Mouse (Mus musculus): ENCODE measurements around the gene Ak5. TPM values are rescaled to one million over a fixed set of nuclear protein-coding genes. Genes with fewer than 3 reads are reported as not detected.

The Ak5 gene
- total RNA-seq (2014; rRNA removed) (14.6 and 14.8 TPM in 2 replicates), polyA plus RNA-seq (2015; fragmentation: Nextera tagmentation; extraction: Ambion mirVana) (18.0 and 27.2 TPM in 2 replicates)

- Histone ChIP-seq H3K27ac (ENCODE audit: low read depth, low read length) (no peak within 1 kb of the TSS), H3K27me3 (ENCODE audit: insufficient read depth, low read length) (no peaks in the 10 kb centered on the region), H3K4me2 (ENCODE audit: low read depth) (peak within 1 kb of the TSS; percentile 97), H3K9ac (peak within 1 kb of the TSS; percentile 61), H3K4me3 (ENCODE audit: low read depth, low read length) (peak within 1 kb of the TSS; percentile 58), H3K36me3 (ENCODE audit: insufficient read depth) (no peaks in the 10 kb centered on the region), H3K4me1 (ENCODE audit: insufficient read depth) (no peaks in the 10 kb centered on the region), H3K9me3 (ENCODE audit: low read length) (no peaks in the 10 kb centered on the region)
- DNase-seq: no peak
- ATAC-seq: no peak
- TF ChIP-seq CTCF (IDR thresholded peaks at IDR 0.05; ENCODE audit: low read depth): no peak
- 5% methylated on average over 5 of the region's 5 CpGs for WGBS
Measured at GRCm38 (mm10) chr3:152668239-152668638, at the start of gene Ak5. Gene Ak5, minus strand, starts transcription at chr3:152668360.

DNA sequence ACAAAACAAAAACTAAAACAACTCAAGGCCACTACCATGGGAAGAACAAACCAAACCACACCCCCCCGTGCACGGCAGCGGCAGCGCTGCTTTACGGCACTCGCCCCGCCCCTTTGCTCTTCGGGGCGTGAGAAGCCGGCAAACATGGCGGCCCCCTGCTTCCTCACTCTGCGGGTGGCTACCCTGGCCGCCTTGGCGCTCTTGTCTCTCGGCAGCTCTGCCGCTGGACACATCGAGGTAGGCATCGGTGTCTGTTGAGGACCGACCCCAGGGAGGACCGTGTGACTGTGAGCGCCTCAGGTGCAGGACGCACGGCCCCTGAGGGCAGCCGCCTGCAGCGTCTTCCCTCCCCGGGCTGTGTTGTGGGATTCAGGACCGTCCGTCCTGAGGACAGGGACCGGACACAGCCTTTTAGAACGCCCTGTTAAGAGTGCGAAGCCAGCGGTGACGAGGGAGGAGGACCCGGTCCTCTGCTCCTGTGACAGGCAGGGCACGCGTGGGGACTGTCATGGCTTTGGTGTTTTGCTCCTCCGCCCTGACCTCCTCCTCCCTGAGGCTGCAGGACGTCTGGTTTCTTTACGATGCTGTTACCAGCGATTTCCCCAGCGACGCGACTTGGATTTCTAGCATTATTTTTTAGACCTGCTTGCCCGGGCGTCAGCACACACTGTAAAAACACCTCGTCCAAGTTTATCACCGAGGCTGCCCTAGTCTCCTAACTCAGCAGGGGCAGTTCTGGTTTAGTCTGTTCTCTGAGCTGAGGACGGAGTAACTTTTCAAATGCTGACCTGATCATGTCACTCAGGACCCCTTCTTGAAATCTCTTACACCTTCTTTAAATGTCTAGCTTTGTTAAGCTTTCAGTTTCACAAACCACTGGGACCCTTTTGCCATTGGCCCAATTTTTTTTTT, 46.1 kb upstream of the Ak5 start, which contains the start of gene Pigk:
Pigk (plus strand) TSS at position 110 of the 912 bp plus-strand sequence.
- H3K27me3 ChIP-seq (ENCODE audit: insufficient read depth, low read length): no peaks in the 10 kb centered on the region
- H3K4me3 ChIP-seq (ENCODE audit: low read depth, low read length): peak within 1 kb of the TSS; percentile 97
- 2% methylated on average over 48 of the region's 48 CpGs for WGBS
- H3K4me2 ChIP-seq (ENCODE audit: low read depth): peak within 1 kb of the TSS; percentile 80
- TF ChIP-seq CTCF (IDR thresholded peaks at IDR 0.05; ENCODE audit: low read depth): no peak
- no peaks in the 10 kb centered on the region for H3K36me3 ChIP-seq (ENCODE audit: insufficient read depth)
- peak within 1 kb of the TSS; percentile 90 for H3K9ac ChIP-seq
- H3K27ac ChIP-seq (ENCODE audit: low read depth, low read length): peak within 1 kb of the TSS; percentile 50
- peak; percentile 93 for DNase-seq
- H3K4me1 ChIP-seq (ENCODE audit: insufficient read depth): peaks cover 6% of the 10 kb centered on the region; the same call in 1 of the 2 replicates
- peak; percentile 95 for ATAC-seq
- no peaks in the 10 kb centered on the region for H3K9me3 ChIP-seq (ENCODE audit: low read length)

- TF ChIP-seq CTCF (IDR thresholded peaks at IDR 0.05; ENCODE audit: low read depth): no peak
- 81% methylated on average over 4 of the region's 4 CpGs for WGBS
- H3K9me3 ChIP-seq (ENCODE audit: low read length): no peaks in the 10 kb centered on the region
- H3K4me1 ChIP-seq (ENCODE audit: insufficient read depth): peaks cover 6% of the 10 kb centered on the region; the same call in 1 of the 2 replicates
- no peak overlapping the region for H3K4me2 ChIP-seq (ENCODE audit: low read depth)
- no peak overlapping the region for H3K9ac ChIP-seq
- no peak overlapping the region for H3K4me3 ChIP-seq (ENCODE audit: low read depth, low read length)
- H3K36me3 ChIP-seq (ENCODE audit: insufficient read depth): no peaks in the 10 kb centered on the region
- ATAC-seq: no peak
- DNase-seq: no peak
- no peak overlapping the region for H3K27ac ChIP-seq (ENCODE audit: low read depth, low read length)
- H3K27me3 ChIP-seq (ENCODE audit: insufficient read depth, low read length): no peaks in the 10 kb centered on the region
Measured at GRCm38 (mm10) chr3:152712957-152713356, 44.8 kb upstream of the Ak5 start.

GRCm38 (mm10) chr3:152709936-152710335, 41.8 kb upstream of the Ak5 start:
- Histone ChIP-seq H3K27me3 (ENCODE audit: insufficient read depth, low read length) (no peaks in the 10 kb centered on the region), H3K4me2 (ENCODE audit: low read depth) (no peak overlapping the region), H3K9ac (no peak overlapping the region), H3K9me3 (ENCODE audit: low read length) (no peaks in the 10 kb centered on the region), H3K27ac (ENCODE audit: low read depth, low read length) (no peak overlapping the region), H3K4me1 (ENCODE audit: insufficient read depth) (peaks cover 5% of the 10 kb centered on the region; the same call in 1 of the 2 replicates), H3K36me3 (ENCODE audit: insufficient read depth) (no peaks in the 10 kb centered on the region), H3K4me3 (ENCODE audit: low read depth, low read length) (no peak overlapping the region)
- ATAC-seq (no peak), DNase-seq (no peak)
- 77% methylated on average over 3 of the region's 3 CpGs for WGBS
- TF ChIP-seq CTCF (IDR thresholded peaks at IDR 0.05; ENCODE audit: low read depth): no peak

GRCm38 (mm10) chr3:152707321-152707823, 39.2 kb upstream of the Ak5 start:
- TF ChIP-seq CTCF (IDR thresholded peaks at IDR 0.05; ENCODE audit: low read depth): no peak
- Histone ChIP-seq H3K4me1 (ENCODE audit: insufficient read depth) (no peaks in the 10 kb centered on the region), H3K4me2 (ENCODE audit: low read depth) (no peak overlapping the region), H3K36me3 (ENCODE audit: insufficient read depth) (no peaks in the 10 kb centered on the region), H3K27ac (ENCODE audit: low read depth, low read length) (no peak overlapping the region), H3K9me3 (ENCODE audit: low read length) (no peaks in the 10 kb centered on the region), H3K4me3 (ENCODE audit: low read depth, low read length) (no peak overlapping the region), H3K27me3 (ENCODE audit: insufficient read depth, low read length) (no peaks in the 10 kb centered on the region), H3K9ac (no peak overlapping the region)
- ATAC-seq: no peak
- WGBS: 84% methylated on average over 5 of the region's 5 CpGs
- no peak for DNase-seq

- DNase-seq (no peak), ATAC-seq (no peak)
- H3K9me3 ChIP-seq (ENCODE audit: low read length): no peaks in the 10 kb centered on the region
- H3K4me3 ChIP-seq (ENCODE audit: low read depth, low read length): no peak overlapping the region
- no peak overlapping the region for H3K4me2 ChIP-seq (ENCODE audit: low read depth)
- no peak overlapping the region for H3K27ac ChIP-seq (ENCODE audit: low read depth, low read length)
- H3K9ac ChIP-seq: no peak overlapping the region
- TF ChIP-seq CTCF (IDR thresholded peaks at IDR 0.05; ENCODE audit: low read depth): no peak
- no peaks in the 10 kb centered on the region for H3K36me3 ChIP-seq (ENCODE audit: insufficient read depth)
- WGBS: 86% methylated on average over 2 of the region's 2 CpGs
- H3K27me3 ChIP-seq (ENCODE audit: insufficient read depth, low read length): no peaks in the 10 kb centered on the region
- H3K4me1 ChIP-seq (ENCODE audit: insufficient read depth): no peaks in the 10 kb centered on the region
Measured at GRCm38 (mm10) chr3:152706901-152707300, 38.7 kb upstream of the Ak5 start.

DNA sequence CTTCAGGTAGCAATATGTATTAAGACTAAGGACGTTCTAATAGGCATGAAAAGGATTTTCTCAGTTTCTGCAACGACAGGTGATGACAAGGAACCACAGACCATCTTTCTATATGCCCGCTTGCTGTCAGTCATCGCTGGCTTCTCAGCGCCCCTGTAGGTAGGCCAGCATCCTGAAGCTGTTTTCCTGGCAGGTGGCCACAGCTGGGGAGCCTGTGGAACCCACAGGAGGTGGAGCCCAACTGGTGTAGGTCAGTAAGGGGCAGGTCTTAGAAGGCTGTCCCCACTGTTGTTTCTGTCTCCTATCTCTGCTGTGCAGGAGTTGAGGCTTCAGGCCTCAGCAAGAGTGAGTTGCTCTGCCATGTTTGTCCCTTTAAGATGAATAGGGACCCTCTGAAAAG, 37.7 kb upstream of the Ak5 start:
- H3K36me3 ChIP-seq (ENCODE audit: insufficient read depth): no peaks in the 10 kb centered on the region
- H3K27me3 ChIP-seq (ENCODE audit: insufficient read depth, low read length): no peaks in the 10 kb centered on the region
- H3K4me1 ChIP-seq (ENCODE audit: insufficient read depth): no peaks in the 10 kb centered on the region
- H3K27ac ChIP-seq (ENCODE audit: low read depth, low read length): no peak overlapping the region
- no peak overlapping the region for H3K4me3 ChIP-seq (ENCODE audit: low read depth, low read length)
- H3K4me2 ChIP-seq (ENCODE audit: low read depth): no peak overlapping the region
- H3K9me3 ChIP-seq (ENCODE audit: low read length): no peaks in the 10 kb centered on the region
- 80% methylated on average over 5 of the region's 5 CpGs for WGBS
- no peak for TF ChIP-seq CTCF (IDR thresholded peaks at IDR 0.05; ENCODE audit: low read depth)
- no peak for DNase-seq
- H3K9ac ChIP-seq: no peak overlapping the region
- ATAC-seq: no peak

Data from forebrain, postnatal 0 days (tissue).